Mouse (Mus musculus) cerebellum, adult 2 months (tissue): ENCODE measurements around the gene Pde6b.

ENCODE experiments used
- CTCF ChIP-seq: fragments of 200-500 bp; IDR thresholded peaks from 2 replicates; pipeline ENCODE4 v1.5.1; 2011; ENCODE audit warnings: low read depth, mild to moderate bottlenecking, control low read depth, low read length, moderate library complexity, borderline replicate concordance; ENCODE audit not compliant: insufficient read depth
- POLR2A ChIP-seq: fragments of 200-500 bp; IDR thresholded peaks from 2 replicates; pipeline ENCODE4 v1.6.1; 2011; ENCODE audit warnings: low read length, control low read depth, borderline replicate concordance; ENCODE audit not compliant: insufficient read depth

DNA sequence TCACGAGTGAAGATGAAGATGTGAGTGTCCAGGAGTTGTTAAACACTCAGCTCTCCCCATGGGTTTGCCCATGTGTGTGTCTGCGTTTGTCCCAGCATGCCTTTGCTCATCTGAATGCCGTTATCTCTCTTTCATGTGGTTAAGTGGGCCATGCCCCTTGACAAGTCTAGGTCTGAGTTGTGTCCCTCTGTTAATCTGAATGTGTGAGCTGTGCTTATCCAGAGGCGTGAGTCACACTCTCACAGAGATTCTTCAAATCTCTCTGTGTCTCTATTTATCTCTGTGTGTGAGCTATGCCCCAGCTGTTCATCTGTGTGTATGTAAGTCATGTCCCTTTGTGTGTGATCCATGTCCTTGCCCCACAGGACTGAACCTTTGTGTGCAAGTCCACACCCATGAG is 15.3 kb downstream of the Pde6b start:
- TF ChIP-seq POLR2A = no peak
- no peak for TF ChIP-seq CTCF
